Mouse (Mus musculus) heart, embryonic 13.5 days (tissue): ENCODE measurements around the gene Tnfrsf14. TPM values are rescaled to one million over a fixed set of nuclear protein-coding genes. Genes with fewer than 3 reads are reported as not detected.
A peak's percentile ranks its signal among the peaks of the same experiment; 100 is the strongest.

Experiments
- ATAC-seq: fragments of 200-750 bp; cut with Nextera tagmentation; 2 replicates; pipeline ENCODE4 v1.8.0; 2017; ENCODE audit warnings: moderate TSS enrichment; ENCODE audit not compliant: insufficient number of reproducible peaks, low FRiP score, low TSS enrichment; ENCODE audit errors: extremely low read depth
- H3K27ac ChIP-seq: fragments of 300-500 bp; sonication (generic); replicated peaks from 2 replicates; pipeline ENCODE4 v1.5.1; 2015; ENCODE audit warnings: moderate library complexity, mild to moderate bottlenecking, inconsistent platforms
- H3K27me3 ChIP-seq: fragments of 300-500 bp; sonication (generic); replicated peaks from 2 replicates; pipeline ENCODE4 v1.6.1; 2015; ENCODE audit warnings: mild to moderate bottlenecking, inconsistent platforms
- H3K36me3 ChIP-seq: fragments of 300-500 bp; sonication (generic); 2 replicates; pipeline ENCODE4 v1.6.1; 2015; ENCODE audit warnings: mild to moderate bottlenecking, inconsistent platforms
- H3K4me1 ChIP-seq: fragments of 300-500 bp; sonication (generic); 2 replicates; pipeline ENCODE4 v1.6.1; 2015; ENCODE audit warnings: inconsistent platforms
- H3K4me2 ChIP-seq: fragments of 300-500 bp; sonication (generic); 2 replicates; pipeline ENCODE4 v1.6.1; 2015; ENCODE audit warnings: inconsistent platforms, mild to moderate bottlenecking, moderate library complexity
- H3K4me3 ChIP-seq: fragments of 300-500 bp; sonication (generic); 2 replicates; pipeline ENCODE4 v1.5.1; 2015; ENCODE audit warnings: moderate library complexity, mild to moderate bottlenecking, inconsistent platforms
- H3K9ac ChIP-seq: fragments of 300-500 bp; sonication (generic); 2 replicates; pipeline ENCODE4 v1.6.1; 2015; ENCODE audit warnings: inconsistent platforms, mild to moderate bottlenecking, moderate library complexity
- H3K9me3 ChIP-seq: fragments of 300-500 bp; sonication (generic); 2 replicates; pipeline ENCODE4 v1.6.1; 2016; ENCODE audit warnings: inconsistent platforms
- WGBS: fragments of 180-500 bp; shearing (Covaris S2); methylation state at CpG from one replicate; pipeline ENCODE4 v1.1.7; 2015; ENCODE audit warnings: mixed read lengths; 5-methylcytosine and 5-hydroxymethylcytosine counted together
- polyA plus RNA-seq: library from polyadenylated mRNA; unstranded; fragments of >200 nt; fragmentation: Nextera tagmentation; extraction: Ambion mirVana; gene quantifications from 2 replicates; pipeline ENCODE4 v1.2.1, GENCODE M21; 2015

Gene Tnfrsf14
- polyA plus RNA-seq, 1 experiment from 2014 or later: 2.6 TPM

DNA sequence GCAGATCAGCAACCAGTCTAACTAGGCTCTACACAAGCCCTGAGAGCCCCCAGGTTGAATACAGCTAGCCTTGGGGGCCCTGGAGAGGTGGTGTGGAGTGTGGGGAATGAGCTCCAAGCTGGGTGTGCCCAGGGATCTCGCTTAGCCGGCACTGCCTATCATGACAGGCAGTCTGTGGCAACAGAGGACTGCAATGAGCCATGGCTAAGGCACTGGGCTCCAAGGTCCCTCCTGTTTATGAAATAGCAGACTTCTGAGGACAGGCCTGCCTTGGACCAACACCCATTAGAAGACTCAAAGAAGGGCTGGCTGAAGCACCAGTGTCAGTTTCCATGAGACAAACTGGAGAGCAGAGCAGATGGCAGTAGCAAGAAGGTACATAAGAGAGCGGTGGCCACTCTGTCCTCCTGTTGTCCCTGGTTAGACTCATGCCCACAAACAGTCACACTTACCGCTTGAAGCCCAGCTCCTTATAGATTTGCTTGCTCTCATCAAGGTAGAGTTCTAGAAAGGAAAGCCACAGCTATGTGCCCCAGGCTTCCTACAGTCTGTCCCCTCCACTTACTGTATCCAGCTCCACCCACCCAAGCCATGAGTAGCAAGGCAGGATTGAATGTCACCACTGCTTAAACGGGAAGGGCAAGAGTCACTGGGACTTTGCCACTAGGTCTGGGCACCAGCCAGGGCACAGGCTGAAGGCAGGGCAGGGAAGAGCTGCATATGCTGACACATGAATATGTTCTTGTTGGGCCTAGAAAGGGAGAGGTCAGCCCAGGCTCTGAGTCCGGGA lies 30.5 kb downstream of the Tnfrsf14 start:
- H3K9me3 ChIP-seq: no peaks in the 10 kb centered on the region; the same call in 1 of the 2 replicates
- ATAC-seq: no peak
- H3K36me3 ChIP-seq: 0 out of 2 replicates have a peak, but pooled peaks cover 3% of the 10 kb centered on the region
- H3K4me1 ChIP-seq: peaks cover 15% of the 10 kb centered on the region
- no peak overlapping the region for H3K27ac ChIP-seq
- 69% methylated on average over 6 of the region's 6 CpGs for WGBS
- H3K27me3 ChIP-seq: peaks cover 40% of the 10 kb centered on the region
- peak overlapping the region; percentile 87 for H3K9ac ChIP-seq
- H3K4me3 ChIP-seq: peak overlapping the region; percentile 65
- peak overlapping the region; percentile 95 for H3K4me2 ChIP-seq

DNA sequence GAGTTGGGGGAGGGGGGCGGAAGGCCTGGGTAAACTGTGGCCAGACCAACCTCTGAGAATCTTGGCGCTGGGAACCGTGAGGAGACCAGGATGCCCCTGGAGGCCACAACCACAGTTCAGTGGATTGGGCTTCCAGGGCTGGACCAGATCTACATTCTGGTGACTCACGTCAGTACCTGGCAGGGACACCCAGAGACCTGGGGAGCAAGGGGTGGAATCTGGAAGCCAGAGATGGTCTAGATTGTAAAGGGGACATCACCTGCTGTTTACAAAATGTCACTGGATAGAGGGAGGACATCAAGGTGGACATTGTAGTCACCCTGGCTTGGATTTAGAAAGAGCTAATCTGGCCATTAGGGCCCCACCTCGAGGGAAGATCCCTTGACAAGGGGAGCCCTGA lies 32.8 kb downstream of the Tnfrsf14 start:
- Histone ChIP-seq H3K9me3 (no peaks in the 10 kb centered on the region), H3K27ac (no peak overlapping the region), H3K4me1 (peaks cover 15% of the 10 kb centered on the region), H3K4me2 (no peak overlapping the region), H3K36me3 (0 out of 2 replicates have a peak, but pooled peaks cover 3% of the 10 kb centered on the region), H3K9ac (no peak overlapping the region), H3K27me3 (peaks cover 56% of the 10 kb centered on the region), H3K4me3 (no peak overlapping the region)
- no peak for ATAC-seq
- 68% methylated on average over 5 of the region's 5 CpGs for WGBS

- no peak overlapping the region for H3K4me2 ChIP-seq
- H3K36me3 ChIP-seq: no peaks in the 10 kb centered on the region
- H3K27ac ChIP-seq: no peak overlapping the region
- ATAC-seq: no peak
- H3K27me3 ChIP-seq: peaks cover 50% of the 10 kb centered on the region
- WGBS: 79% methylated on average over 14 of the region's 14 CpGs
- no peaks in the 10 kb centered on the region for H3K9me3 ChIP-seq
- no peak overlapping the region for H3K4me3 ChIP-seq
- H3K9ac ChIP-seq: no peak overlapping the region
- no peaks in the 10 kb centered on the region for H3K4me1 ChIP-seq
Observed at GRCm38 (mm10) chr4:154890887-154891286, 37.5 kb downstream of the Tnfrsf14 start.

GRCm38 (mm10) chr4:154887593-154888250 lies 40.6 kb downstream of the Tnfrsf14 start:
- Histone ChIP-seq H3K27ac (no peak overlapping the region), H3K9ac (no peak overlapping the region), H3K9me3 (no peaks in the 10 kb centered on the region), H3K4me1 (peaks cover under 1% of the 10 kb centered on the region; the same call in 1 of the 2 replicates), H3K27me3 (peaks cover 31% of the 10 kb centered on the region), H3K36me3 (no peaks in the 10 kb centered on the region), H3K4me3 (no peak overlapping the region), H3K4me2 (no peak overlapping the region)
- WGBS: 74% methylated on average over 15 of the region's 15 CpGs
- ATAC-seq: no peak

GRCm38 (mm10) chr4:154886876-154887592 lies 41.3 kb downstream of the Tnfrsf14 start:
- H3K27ac ChIP-seq: no peak overlapping the region
- H3K4me1 ChIP-seq: peaks cover 7% of the 10 kb centered on the region
- no peak overlapping the region for H3K4me2 ChIP-seq
- H3K9ac ChIP-seq: no peak overlapping the region
- no peaks in the 10 kb centered on the region for H3K9me3 ChIP-seq
- WGBS: 58% methylated on average over 13 of the region's 13 CpGs
- no peak for ATAC-seq
- no peaks in the 10 kb centered on the region for H3K36me3 ChIP-seq
- no peak overlapping the region for H3K4me3 ChIP-seq
- H3K27me3 ChIP-seq: peaks cover 27% of the 10 kb centered on the region; the same call in 1 of the 2 replicates

- H3K9ac ChIP-seq: no peak overlapping the region
- no peak for ATAC-seq
- H3K4me2 ChIP-seq: no peak overlapping the region
- WGBS: 71% methylated on average over 11 of the region's 11 CpGs
- no peak overlapping the region for H3K27ac ChIP-seq
- no peaks in the 10 kb centered on the region for H3K9me3 ChIP-seq
- no peak overlapping the region for H3K4me3 ChIP-seq
- H3K36me3 ChIP-seq: no peaks in the 10 kb centered on the region
- peaks cover 15% of the 10 kb centered on the region; the same call in 1 of the 2 replicates for H3K27me3 ChIP-seq
- peaks cover 22% of the 10 kb centered on the region for H3K4me1 ChIP-seq
Observed at GRCm38 (mm10) chr4:154885416-154885815, 42.9 kb downstream of the Tnfrsf14 start.

GRCm38 (mm10) chr4:154882014-154882659 lies 46.2 kb downstream of the Tnfrsf14 start:
- no peak for ATAC-seq
- Histone ChIP-seq H3K4me3 (no peak overlapping the region), H3K27ac (no peak overlapping the region), H3K27me3 (peaks cover 12% of the 10 kb centered on the region; the same call in 1 of the 2 replicates), H3K4me2 (no peak overlapping the region), H3K9ac (0 out of 2 replicates have a peak overlapping the region, but pooled peaks have one; percentile 53), H3K9me3 (no peaks in the 10 kb centered on the region), H3K36me3 (no peaks in the 10 kb centered on the region), H3K4me1 (peaks cover 37% of the 10 kb centered on the region)
- WGBS: 24% methylated on average over 14 of the region's 14 CpGs

GRCm38 (mm10) chr4:154880730-154881129 lies 47.6 kb downstream of the Tnfrsf14 start:
- no peak overlapping the region for H3K4me3 ChIP-seq
- WGBS: 32% methylated on average over 6 of the region's 6 CpGs
- H3K27ac ChIP-seq: peak overlapping the region; percentile 78
- H3K36me3 ChIP-seq: no peaks in the 10 kb centered on the region
- peak overlapping the region; percentile 53 for H3K9ac ChIP-seq
- no peaks in the 10 kb centered on the region for H3K9me3 ChIP-seq
- peaks cover 37% of the 10 kb centered on the region for H3K4me1 ChIP-seq
- peaks cover 24% of the 10 kb centered on the region for H3K27me3 ChIP-seq
- ATAC-seq: peak; percentile 47; the same call in 1 of the 2 replicates
- peak overlapping the region; percentile 37 for H3K4me2 ChIP-seq

- WGBS: 6% methylated on average over 18 of the region's 18 CpGs
- Histone ChIP-seq H3K9ac (peak overlapping the region; percentile 69), H3K9me3 (no peaks in the 10 kb centered on the region), H3K4me3 (peak overlapping the region; percentile 47), H3K36me3 (no peaks in the 10 kb centered on the region), H3K4me1 (peaks cover 37% of the 10 kb centered on the region), H3K27me3 (peaks cover 13% of the 10 kb centered on the region), H3K27ac (peak overlapping the region; percentile 93), H3K4me2 (peak overlapping the region; percentile 70)
- ATAC-seq: peak; percentile 89
Observed at GRCm38 (mm10) chr4:154877864-154878548, 50.4 kb downstream of the Tnfrsf14 start.

- 68% methylated on average over 6 of the region's 6 CpGs for WGBS
- ATAC-seq: no peak
- H3K36me3 ChIP-seq: no peaks in the 10 kb centered on the region
Observed at GRCm38 (mm10) chr4:154873186-154873585, 55.2 kb downstream of the Tnfrsf14 start.

More at GRCm38 (mm10) chr4:154873186-154873585, 55.2 kb downstream of the Tnfrsf14 start:
- Histone ChIP-seq H3K4me1 (peaks cover 1% of the 10 kb centered on the region), H3K9me3 (no peaks in the 10 kb centered on the region), H3K4me2 (no peak overlapping the region), H3K27ac (no peak overlapping the region), H3K9ac (no peak overlapping the region), H3K4me3 (no peak overlapping the region), H3K27me3 (peaks cover 52% of the 10 kb centered on the region)
